Mouse (Mus musculus): ENCODE data around the gene Hic1.

- TF ChIP-seq MAFK (IDR thresholded peaks at IDR 0.05; ENCODE audit: insufficient read depth, low read depth, low read length) (no peak), ZNF384 (IDR thresholded peaks at IDR 0.05; ENCODE audit: low read depth, low read length) (no peak), ZC3H11A (IDR thresholded peaks at IDR 0.05; ENCODE audit: borderline replicate concordance, low read depth, low read length) (no peak), CHD2 (IDR thresholded peaks at IDR 0.05; ENCODE audit: low read depth, low read length) (no peak)
Observed at GRCm38 (mm10) chr11:75131300-75131699, 38.0 kb downstream of the Hic1 start.
